Mouse (Mus musculus): ENCODE measurements around the gene Cryba4. TPM values are rescaled to one million over a fixed set of nuclear protein-coding genes. Genes with fewer than 3 reads are reported as not detected.

The Cryba4 gene
- polyA plus RNA-seq, 1 experiment from 2014 or later: 0.79 TPM

DNA sequence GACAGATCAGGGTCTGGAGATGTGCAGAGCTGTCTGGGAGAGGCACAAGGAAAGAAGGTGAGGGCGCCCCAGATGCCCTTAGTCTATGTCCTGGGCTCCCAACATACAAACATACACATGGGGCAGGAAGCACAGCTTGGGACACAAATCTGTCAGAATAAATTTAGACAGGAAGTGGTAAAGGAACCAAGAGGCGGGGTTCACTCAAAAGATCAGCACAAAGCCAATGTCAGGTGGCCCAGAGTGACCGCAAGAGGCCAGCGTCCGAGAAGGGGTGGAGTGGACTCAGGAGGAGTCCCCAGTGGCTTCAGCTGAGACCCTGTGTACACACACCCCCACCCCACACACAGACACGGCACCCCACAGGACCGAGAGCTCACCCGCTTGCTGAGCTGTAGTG, 32.1 kb downstream of the Cryba4 start:
- H3K36me3 ChIP-seq (ENCODE audit: control insufficient read depth, insufficient read depth, low read length): peaks cover 42% of the 10 kb centered on the region
- no peak for ATAC-seq (ENCODE audit: low read depth)
- H3K27ac ChIP-seq (ENCODE audit: low read depth, low read length): peak overlapping the region; percentile 23; the same call in 1 of the 2 replicates
- H3K9me3 ChIP-seq (ENCODE audit: control insufficient read depth, low read length): no peaks in the 10 kb centered on the region
- H3K4me2 ChIP-seq (ENCODE audit: low read depth, low read length): no peak overlapping the region
- 82% methylated on average over 8 of the region's 8 CpGs for WGBS
- H3K9ac ChIP-seq (replicated peaks; ENCODE audit: low read depth, low read length): no peak overlapping the region
- peaks cover 33% of the 10 kb centered on the region for H3K4me1 ChIP-seq (ENCODE audit: control insufficient read depth, insufficient read depth, low read length)
- H3K4me3 ChIP-seq (ENCODE audit: low read depth, low read length): no peak overlapping the region
- no peaks in the 10 kb centered on the region for H3K27me3 ChIP-seq (ENCODE audit: control insufficient read depth, insufficient read depth, low read length)

DNA sequence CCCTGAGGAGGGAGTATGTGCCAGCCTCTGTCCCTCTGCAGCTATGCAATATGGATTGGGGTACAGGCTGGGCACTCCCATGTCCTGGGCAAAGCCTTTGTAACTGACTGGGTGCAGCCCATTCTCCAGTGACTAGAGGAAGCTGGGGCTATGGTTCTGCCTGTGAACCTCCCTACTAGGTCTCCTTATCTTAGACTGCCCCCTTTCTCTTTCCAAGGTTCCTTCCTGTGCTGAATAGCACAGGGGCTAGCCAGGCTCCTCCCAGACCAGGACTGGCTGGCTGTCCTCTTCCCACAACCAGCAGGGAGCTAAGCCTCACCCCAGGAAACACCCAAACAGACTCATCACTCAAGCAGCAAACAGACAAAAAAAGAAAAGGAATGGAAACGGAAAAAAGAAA, 32.9 kb downstream of the Cryba4 start:
- 9% methylated on average over 1 of the region's 1 CpGs for WGBS
- H3K4me3 ChIP-seq (ENCODE audit: low read depth, low read length): no peak overlapping the region

DNA sequence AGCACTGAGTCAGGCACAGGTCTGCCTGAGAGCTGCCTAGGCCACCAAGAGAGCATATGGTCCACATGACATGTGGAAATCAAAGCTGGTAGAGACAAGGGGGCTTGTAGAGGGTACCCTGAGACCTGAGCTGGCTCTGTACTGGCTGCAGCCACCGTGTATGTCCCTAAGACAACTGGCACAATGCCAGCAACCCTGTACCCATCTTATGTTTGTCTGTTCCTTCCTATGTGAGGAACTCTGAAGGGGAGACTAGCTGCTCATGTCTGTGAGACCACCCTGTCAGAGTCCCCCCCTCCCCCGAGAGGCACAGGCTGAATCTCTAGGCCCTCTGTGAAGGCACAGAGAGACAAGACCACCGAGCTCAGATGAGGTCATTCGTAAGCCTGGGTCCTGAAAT, 33.6 kb downstream of the Cryba4 start:
- Histone ChIP-seq H3K36me3 (ENCODE audit: control insufficient read depth, insufficient read depth, low read length) (peaks cover 39% of the 10 kb centered on the region), H3K4me3 (ENCODE audit: low read depth, low read length) (no peak overlapping the region), H3K27ac (ENCODE audit: low read depth, low read length) (0 out of 2 replicates have a peak overlapping the region, but pooled peaks have one; percentile 10), H3K27me3 (ENCODE audit: control insufficient read depth, insufficient read depth, low read length) (no peaks in the 10 kb centered on the region), H3K4me1 (ENCODE audit: control insufficient read depth, insufficient read depth, low read length) (peaks cover 28% of the 10 kb centered on the region), H3K9me3 (ENCODE audit: control insufficient read depth, low read length) (no peaks in the 10 kb centered on the region), H3K9ac (replicated peaks; ENCODE audit: low read depth, low read length) (no peak overlapping the region), H3K4me2 (ENCODE audit: low read depth, low read length) (no peak overlapping the region)
- WGBS: 55% methylated on average over 4 of the region's 4 CpGs
- no peak for ATAC-seq (ENCODE audit: low read depth)

More for the DNA sequence above, 32.9 kb downstream of the Cryba4 start:
- H3K36me3 ChIP-seq (ENCODE audit: control insufficient read depth, insufficient read depth, low read length): peaks cover 40% of the 10 kb centered on the region
- peak overlapping the region; percentile 34; the same call in 1 of the 2 replicates for H3K27ac ChIP-seq (ENCODE audit: low read depth, low read length)
- no peak for ATAC-seq (ENCODE audit: low read depth)
- no peaks in the 10 kb centered on the region for H3K27me3 ChIP-seq (ENCODE audit: control insufficient read depth, insufficient read depth, low read length)
- H3K9ac ChIP-seq (replicated peaks; ENCODE audit: low read depth, low read length): no peak overlapping the region
- no peak overlapping the region for H3K4me2 ChIP-seq (ENCODE audit: low read depth, low read length)
- no peaks in the 10 kb centered on the region for H3K9me3 ChIP-seq (ENCODE audit: control insufficient read depth, low read length)
- H3K4me1 ChIP-seq (ENCODE audit: control insufficient read depth, insufficient read depth, low read length): peaks cover 28% of the 10 kb centered on the region

DNA sequence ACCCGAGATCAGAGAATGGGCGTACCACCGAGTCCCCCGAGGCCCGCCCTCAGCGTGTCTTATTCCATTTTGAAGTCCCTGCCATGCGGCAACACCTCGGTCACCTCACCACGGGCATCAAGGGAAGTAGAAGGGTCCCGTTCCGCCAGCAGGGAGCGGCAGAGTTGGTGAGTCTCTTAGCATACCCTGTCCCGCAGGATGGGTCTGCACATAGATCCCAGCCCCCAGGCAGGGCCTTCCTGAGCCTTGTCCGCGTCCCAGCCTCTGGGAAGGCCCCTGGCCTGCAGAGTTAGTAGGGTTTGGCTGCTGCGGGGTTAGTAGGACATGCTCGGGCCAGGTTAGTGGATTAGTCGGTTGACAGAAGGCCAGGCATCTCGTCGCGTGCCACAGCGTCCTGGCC, 35.3 kb downstream of the Cryba4 start:
- Histone ChIP-seq H3K9ac (replicated peaks; ENCODE audit: low read depth, low read length) (peak overlapping the region; percentile 2; the same call in 1 of the 2 replicates), H3K36me3 (ENCODE audit: control insufficient read depth, insufficient read depth, low read length) (peaks cover 35% of the 10 kb centered on the region), H3K4me3 (ENCODE audit: low read depth, low read length) (no peak overlapping the region), H3K4me2 (ENCODE audit: low read depth, low read length) (no peak overlapping the region), H3K4me1 (ENCODE audit: control insufficient read depth, insufficient read depth, low read length) (peaks cover 36% of the 10 kb centered on the region), H3K9me3 (ENCODE audit: control insufficient read depth, low read length) (no peaks in the 10 kb centered on the region), H3K27me3 (ENCODE audit: control insufficient read depth, insufficient read depth, low read length) (no peaks in the 10 kb centered on the region), H3K27ac (ENCODE audit: low read depth, low read length) (no peak overlapping the region; the same call in 1 of the 2 replicates)
- WGBS: 58% methylated on average over 22 of the region's 22 CpGs
- no peak for ATAC-seq (ENCODE audit: low read depth)

DNA sequence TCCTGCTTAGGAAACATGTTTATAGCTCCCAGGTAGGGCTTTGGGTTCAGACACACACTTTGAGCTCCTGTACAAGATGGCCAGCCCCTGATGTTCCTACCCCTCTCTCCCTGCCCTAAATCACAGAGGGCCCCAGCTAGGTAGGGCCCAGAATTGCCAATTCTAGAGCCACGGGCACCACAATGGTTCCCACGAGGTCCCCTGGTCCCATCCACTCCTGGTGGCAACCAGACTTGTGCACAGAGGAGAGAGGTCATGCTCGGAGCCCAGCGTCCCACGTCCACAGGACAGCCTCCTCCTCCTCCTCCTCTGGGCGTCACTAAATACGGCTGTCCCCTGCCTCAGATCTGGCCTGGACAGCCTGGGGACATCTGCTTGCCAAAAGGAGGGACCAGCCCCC, 36.0 kb downstream of the Cryba4 start:
- ATAC-seq (ENCODE audit: low read depth): no peak
- 62% methylated on average over 7 of the region's 7 CpGs for WGBS
- H3K27me3 ChIP-seq (ENCODE audit: control insufficient read depth, insufficient read depth, low read length): no peaks in the 10 kb centered on the region
- H3K9ac ChIP-seq (replicated peaks; ENCODE audit: low read depth, low read length): no peak overlapping the region
- no peak overlapping the region for H3K4me2 ChIP-seq (ENCODE audit: low read depth, low read length)
- no peaks in the 10 kb centered on the region for H3K9me3 ChIP-seq (ENCODE audit: control insufficient read depth, low read length)
- H3K36me3 ChIP-seq (ENCODE audit: control insufficient read depth, insufficient read depth, low read length): peaks cover 30% of the 10 kb centered on the region
- no peak overlapping the region for H3K27ac ChIP-seq (ENCODE audit: low read depth, low read length)
- H3K4me3 ChIP-seq (ENCODE audit: low read depth, low read length): no peak overlapping the region
- H3K4me1 ChIP-seq (ENCODE audit: control insufficient read depth, insufficient read depth, low read length): peaks cover 32% of the 10 kb centered on the region

DNA sequence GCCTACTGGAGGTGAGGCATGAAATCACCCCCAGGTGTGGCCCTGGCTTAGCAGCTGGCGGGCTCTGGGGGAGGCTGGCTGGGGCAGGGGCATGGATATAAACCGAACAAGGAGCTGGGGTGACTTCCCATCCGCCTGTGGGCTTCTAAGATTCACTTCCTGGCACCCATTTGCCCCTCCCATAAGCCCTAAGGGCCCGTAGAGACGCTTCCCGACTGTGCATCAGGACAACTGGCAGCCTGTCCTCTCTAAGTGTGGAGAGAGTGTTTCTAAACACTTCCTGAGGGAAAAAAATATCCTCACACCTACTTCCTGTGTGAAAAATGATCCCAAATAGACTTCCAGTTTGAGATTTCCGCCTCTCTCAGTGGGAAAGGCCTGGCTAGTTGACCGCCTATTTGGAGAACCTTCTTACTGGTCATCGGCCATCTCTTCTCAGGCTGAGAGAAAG, 36.5 kb downstream of the Cryba4 start:
- Histone ChIP-seq H3K4me1 (ENCODE audit: control insufficient read depth, insufficient read depth, low read length) (peaks cover 28% of the 10 kb centered on the region), H3K36me3 (ENCODE audit: control insufficient read depth, insufficient read depth, low read length) (peaks cover 25% of the 10 kb centered on the region), H3K9ac (replicated peaks; ENCODE audit: low read depth, low read length) (no peak overlapping the region), H3K4me3 (ENCODE audit: low read depth, low read length) (no peak overlapping the region), H3K4me2 (ENCODE audit: low read depth, low read length) (no peak overlapping the region), H3K9me3 (ENCODE audit: control insufficient read depth, low read length) (no peaks in the 10 kb centered on the region), H3K27ac (ENCODE audit: low read depth, low read length) (peak overlapping the region; percentile 39; the same call in 1 of the 2 replicates), H3K27me3 (ENCODE audit: control insufficient read depth, insufficient read depth, low read length) (no peaks in the 10 kb centered on the region)
- 36% methylated on average over 9 of the region's 9 CpGs for WGBS
- no peak for ATAC-seq (ENCODE audit: low read depth)

DNA sequence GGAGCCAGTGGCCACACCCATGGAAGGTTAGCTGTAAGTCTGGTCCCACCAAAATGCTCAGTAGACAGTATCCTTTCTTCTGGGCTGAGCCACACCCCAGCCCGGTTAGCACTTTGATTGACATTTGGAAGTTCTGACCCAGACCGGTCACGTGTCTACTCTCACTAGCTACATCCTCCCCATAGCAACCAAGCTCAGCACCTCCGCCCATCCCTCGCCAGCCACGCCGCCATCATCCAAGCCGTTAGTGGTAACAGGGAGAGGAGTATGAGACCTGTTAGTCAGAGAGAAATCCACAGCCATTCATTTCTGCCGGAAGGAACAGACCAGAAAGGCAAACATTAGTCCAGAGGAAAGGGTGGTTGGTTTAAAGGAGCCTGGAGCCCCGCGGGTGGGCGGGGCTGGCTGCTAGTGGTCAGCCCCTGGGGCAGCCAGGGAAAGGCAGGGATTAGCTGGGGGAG, 37.0 kb downstream of the Cryba4 start:
- H3K4me1 ChIP-seq (ENCODE audit: control insufficient read depth, insufficient read depth, low read length): peaks cover 28% of the 10 kb centered on the region
- ATAC-seq (ENCODE audit: low read depth): no peak
- WGBS: 11% methylated on average over 12 of the region's 12 CpGs

GRCm38 (mm10) chr5:112214419-112214818, 37.9 kb downstream of the Cryba4 start:
- WGBS: 3% methylated on average over 10 of the region's 10 CpGs
- H3K4me1 ChIP-seq (ENCODE audit: control insufficient read depth, insufficient read depth, low read length): peaks cover 20% of the 10 kb centered on the region; the same call in 1 of the 2 replicates
- peak overlapping the region; percentile 39 for H3K9ac ChIP-seq (replicated peaks; ENCODE audit: low read depth, low read length)

More for the DNA sequence above, 37.0 kb downstream of the Cryba4 start:
- no peak overlapping the region for H3K9ac ChIP-seq (replicated peaks; ENCODE audit: low read depth, low read length)
- no peak overlapping the region for H3K4me2 ChIP-seq (ENCODE audit: low read depth, low read length)
- H3K4me3 ChIP-seq (ENCODE audit: low read depth, low read length): no peak overlapping the region
- no peaks in the 10 kb centered on the region for H3K9me3 ChIP-seq (ENCODE audit: control insufficient read depth, low read length)
- peaks cover 20% of the 10 kb centered on the region for H3K36me3 ChIP-seq (ENCODE audit: control insufficient read depth, insufficient read depth, low read length)
- H3K27me3 ChIP-seq (ENCODE audit: control insufficient read depth, insufficient read depth, low read length): no peaks in the 10 kb centered on the region
- peak overlapping the region; percentile 39; the same call in 1 of the 2 replicates for H3K27ac ChIP-seq (ENCODE audit: low read depth, low read length)

DNA sequence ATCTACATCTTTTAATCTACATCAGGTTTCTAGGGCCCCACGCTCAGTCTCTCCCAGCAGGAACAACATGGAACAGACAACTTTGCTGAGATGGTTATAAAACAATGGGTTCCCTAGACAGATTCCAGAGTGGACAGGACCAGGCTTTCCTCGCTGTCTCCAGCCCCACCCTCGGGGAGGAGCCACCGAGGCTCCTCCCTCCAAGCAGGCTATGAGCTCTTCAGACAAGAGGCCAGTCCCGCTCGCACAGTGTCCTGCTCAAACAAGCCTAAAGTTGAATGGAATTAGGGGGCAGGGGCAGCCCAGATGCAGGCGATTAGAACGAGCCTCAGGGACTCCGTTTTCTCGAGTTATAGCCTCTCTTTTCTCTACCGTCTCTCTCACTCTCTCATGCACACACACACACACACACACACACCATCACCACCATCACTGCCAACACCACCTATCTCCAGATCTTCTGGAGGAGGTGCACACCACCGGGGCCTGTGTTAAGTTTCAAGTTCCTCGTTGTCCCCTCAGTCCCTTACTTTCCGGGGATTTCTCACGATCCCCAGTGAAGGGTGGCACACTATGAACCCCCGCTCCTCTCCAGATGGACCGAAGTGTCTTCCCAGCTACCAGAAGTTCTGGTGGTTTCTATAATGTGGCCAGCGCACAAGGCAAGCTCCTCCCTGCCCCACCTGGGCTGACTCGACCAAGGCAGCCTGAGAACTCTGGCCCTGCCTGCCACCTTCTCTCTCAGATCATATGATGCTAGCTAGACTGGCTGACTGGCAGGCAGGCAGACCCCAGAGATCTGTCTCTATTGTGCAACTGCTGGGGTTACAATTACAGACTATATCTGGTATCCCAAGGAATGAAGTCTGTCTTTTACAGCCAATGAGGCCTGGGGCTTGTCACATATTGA, 38.7 kb downstream of the Cryba4 start:
- peak; percentile 38 for ATAC-seq (ENCODE audit: low read depth)
- Histone ChIP-seq H3K4me1 (ENCODE audit: control insufficient read depth, insufficient read depth, low read length) (peaks cover 17% of the 10 kb centered on the region; the same call in 1 of the 2 replicates), H3K36me3 (ENCODE audit: control insufficient read depth, insufficient read depth, low read length) (peaks cover 3% of the 10 kb centered on the region; the same call in 1 of the 2 replicates), H3K9ac (replicated peaks; ENCODE audit: low read depth, low read length) (peak overlapping the region; percentile 39), H3K4me2 (ENCODE audit: low read depth, low read length) (peak overlapping the region; percentile 9; the same call in 1 of the 2 replicates), H3K4me3 (ENCODE audit: low read depth, low read length) (no peak overlapping the region), H3K9me3 (ENCODE audit: control insufficient read depth, low read length) (no peaks in the 10 kb centered on the region), H3K27me3 (ENCODE audit: control insufficient read depth, insufficient read depth, low read length) (no peaks in the 10 kb centered on the region), H3K27ac (ENCODE audit: low read depth, low read length) (peak overlapping the region; percentile 49)
- 21% methylated on average over 19 of the region's 19 CpGs for WGBS

More at GRCm38 (mm10) chr5:112214419-112214818, 37.9 kb downstream of the Cryba4 start:
- ATAC-seq (ENCODE audit: low read depth): peak; percentile 45
- Histone ChIP-seq H3K4me3 (ENCODE audit: low read depth, low read length) (no peak overlapping the region), H3K36me3 (ENCODE audit: control insufficient read depth, insufficient read depth, low read length) (peaks cover 11% of the 10 kb centered on the region), H3K4me2 (ENCODE audit: low read depth, low read length) (peak overlapping the region; percentile 9; the same call in 1 of the 2 replicates), H3K9me3 (ENCODE audit: control insufficient read depth, low read length) (no peaks in the 10 kb centered on the region), H3K27ac (ENCODE audit: low read depth, low read length) (peak overlapping the region; percentile 49), H3K27me3 (ENCODE audit: control insufficient read depth, insufficient read depth, low read length) (no peaks in the 10 kb centered on the region)

Measured in neural tube, embryonic 14.5 days (tissue).